Mouse (Mus musculus) C2C12 (cell line): Measurements from ENCODE around the gene Pdpk1.

ENCODE experiments used
- CEBPB ChIP-seq: IDR thresholded peaks from one replicate; pipeline ENCODE4 v1.6.1; 2011; ENCODE audit warnings: low read depth, mild to moderate bottlenecking, control low read depth, moderate library complexity
- CTCF ChIP-seq: IDR thresholded peaks from one replicate; pipeline ENCODE4 v1.5.1; 2011; ENCODE audit not compliant: control insufficient read depth, insufficient read depth, insufficient read length
- FOSL1 ChIP-seq: IDR thresholded peaks from one replicate; pipeline ENCODE4 v1.8.0; 2011; ENCODE audit warnings: mild to moderate bottlenecking, low read length; ENCODE audit not compliant: poor library complexity, insufficient read depth, severe bottlenecking
- MAX ChIP-seq: IDR thresholded peaks from one replicate; pipeline ENCODE4 v1.6.1; 2011; ENCODE audit warnings: mild to moderate bottlenecking, control low read depth
- MYOD1 ChIP-seq: IDR thresholded peaks from one replicate; pipeline ENCODE4 v1.6.1; 2011; ENCODE audit warnings: low read depth; ENCODE audit not compliant: control insufficient read depth, insufficient read length
- MYOG ChIP-seq: IDR thresholded peaks from one replicate; pipeline ENCODE4 v1.6.1; 2011; ENCODE audit not compliant: control insufficient read depth, insufficient read length; ENCODE audit errors: extremely low read depth
- USF1 ChIP-seq: IDR thresholded peaks from one replicate; pipeline ENCODE4 v1.6.1; 2011; ENCODE audit warnings: low read depth, mild to moderate bottlenecking, control low read depth, moderate library complexity

GRCm38 (mm10) chr17:24098354-24098753 lies 52.4 kb downstream of the Pdpk1 start:
- TF ChIP-seq CTCF, result no peak
- TF ChIP-seq USF1, result no peak
- no peak for TF ChIP-seq MAX
- no peak for TF ChIP-seq CEBPB
- no peak for TF ChIP-seq FOSL1
- no peak for TF ChIP-seq MYOG
- TF ChIP-seq MYOD1, result no peak
